Mouse (Mus musculus): ENCODE measurements around the gene Cmtm8. TPM values are rescaled to one million over a fixed set of nuclear protein-coding genes. Genes with fewer than 3 reads are reported as not detected.

Cmtm8 gene
- polyA plus RNA-seq, 1 experiment from 2014 or later: 24.8 TPM

DNA sequence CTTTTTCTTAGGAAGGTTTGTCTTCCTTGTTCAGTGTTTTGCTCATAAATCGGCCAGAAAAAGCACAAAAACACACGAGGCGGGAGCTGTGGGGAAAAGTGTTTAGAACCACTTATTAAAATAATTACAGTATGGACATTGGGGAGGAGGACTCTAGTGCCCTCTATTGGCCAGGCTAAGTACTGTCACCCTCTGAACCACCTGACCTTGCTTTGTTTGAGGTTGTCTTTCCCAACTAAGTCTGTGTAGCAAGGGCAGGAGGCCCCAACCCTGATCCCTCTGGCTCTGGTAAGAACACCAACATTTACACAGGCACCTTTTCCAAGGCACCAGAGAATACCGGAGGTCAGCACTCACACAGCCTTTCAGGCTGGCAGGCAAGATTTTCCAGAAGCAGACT is 28.6 kb downstream of the Cmtm8 start:
- no peak overlapping the region for H3K27ac ChIP-seq (ENCODE audit: low read depth, low read length)
- no peak overlapping the region for H3K9ac ChIP-seq (ENCODE audit: low read depth, low read length)
- H3K4me3 ChIP-seq (ENCODE audit: low read depth, low read length): no peak overlapping the region
- peaks cover 10% of the 10 kb centered on the region; the same call in 1 of the 2 replicates for H3K4me1 ChIP-seq (replicated peaks; ENCODE audit: control insufficient read depth, insufficient read depth, low read length)
- WGBS: 48% methylated on average over 4 of the region's 4 CpGs
- no peaks in the 10 kb centered on the region for H3K9me3 ChIP-seq (ENCODE audit: control insufficient read depth, low read length)
- no peak for DNase-seq (ENCODE audit: low spot score)
- H3K36me3 ChIP-seq (ENCODE audit: control insufficient read depth, insufficient read depth, low read length): no peaks in the 10 kb centered on the region
- no peaks in the 10 kb centered on the region for H3K27me3 ChIP-seq (replicated peaks; ENCODE audit: control insufficient read depth, insufficient read depth, low read length)
- peak; percentile 26; the same call in 1 of the 2 replicates for ATAC-seq (replicated peaks; ENCODE audit: low FRiP score)
- H3K4me2 ChIP-seq: no peak overlapping the region

DNA sequence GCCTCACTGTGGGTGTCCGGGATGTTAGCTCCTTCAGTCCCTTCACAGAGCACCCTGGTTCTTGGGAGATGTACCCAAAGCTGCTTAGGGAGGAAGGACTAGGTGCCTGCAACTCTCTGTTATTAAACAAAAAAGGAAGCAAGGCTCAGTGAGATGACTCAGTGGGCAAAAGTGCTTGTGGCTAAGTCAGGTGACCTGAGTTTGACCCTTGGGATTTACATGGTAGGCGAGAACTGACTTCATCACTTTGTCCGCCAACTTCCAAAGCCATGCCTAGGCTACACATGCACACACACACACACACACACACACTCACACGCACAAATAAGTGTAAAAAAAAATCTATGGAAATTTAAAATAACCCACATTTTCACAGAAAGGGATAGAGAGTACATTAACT is 32.0 kb downstream of the Cmtm8 start:
- 84% methylated on average over 4 of the region's 4 CpGs for WGBS
- no peak for DNase-seq (ENCODE audit: low spot score)
- no peaks in the 10 kb centered on the region for H3K36me3 ChIP-seq (ENCODE audit: control insufficient read depth, insufficient read depth, low read length)
- H3K4me1 ChIP-seq (replicated peaks; ENCODE audit: control insufficient read depth, insufficient read depth, low read length): peaks cover 13% of the 10 kb centered on the region
- no peaks in the 10 kb centered on the region for H3K27me3 ChIP-seq (replicated peaks; ENCODE audit: control insufficient read depth, insufficient read depth, low read length)
- H3K4me2 ChIP-seq: no peak overlapping the region
- no peak overlapping the region for H3K4me3 ChIP-seq (ENCODE audit: low read depth, low read length)
- H3K9ac ChIP-seq (ENCODE audit: low read depth, low read length): no peak overlapping the region
- H3K9me3 ChIP-seq (ENCODE audit: control insufficient read depth, low read length): no peaks in the 10 kb centered on the region
- no peak for ATAC-seq (replicated peaks; ENCODE audit: low FRiP score)
- H3K27ac ChIP-seq (ENCODE audit: low read depth, low read length): no peak overlapping the region

DNA sequence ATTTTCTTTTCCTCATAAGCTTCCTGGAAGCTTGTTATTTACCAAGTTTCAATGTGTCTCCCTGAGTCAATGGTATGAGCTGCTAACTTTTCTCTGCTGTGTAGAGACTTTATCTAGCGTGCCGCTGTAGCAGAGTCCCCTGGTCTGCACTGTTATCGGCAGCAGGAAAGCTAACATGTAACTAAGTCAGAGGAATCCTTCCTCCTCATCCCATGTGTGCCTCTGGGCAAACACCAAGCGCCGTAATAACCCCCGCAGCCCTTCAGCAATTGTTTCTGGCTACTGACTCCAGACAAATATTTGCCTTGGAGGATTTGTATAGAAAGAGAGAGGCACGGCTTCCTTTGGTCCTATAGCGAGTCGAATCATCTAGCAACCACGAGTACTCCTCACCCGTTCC is 33.1 kb downstream of the Cmtm8 start:
- peaks cover 13% of the 10 kb centered on the region for H3K4me1 ChIP-seq (replicated peaks; ENCODE audit: control insufficient read depth, insufficient read depth, low read length)
- 41% methylated on average over 11 of the region's 11 CpGs for WGBS
- H3K27me3 ChIP-seq (replicated peaks; ENCODE audit: control insufficient read depth, insufficient read depth, low read length): no peaks in the 10 kb centered on the region
- DNase-seq (ENCODE audit: low spot score): no peak
- no peak overlapping the region; the same call in 1 of the 2 replicates for H3K9ac ChIP-seq (ENCODE audit: low read depth, low read length)
- peak; percentile 70; the same call in 1 of the 2 replicates for ATAC-seq (replicated peaks; ENCODE audit: low FRiP score)
- H3K27ac ChIP-seq (ENCODE audit: low read depth, low read length): no peak overlapping the region
- H3K36me3 ChIP-seq (ENCODE audit: control insufficient read depth, insufficient read depth, low read length): no peaks in the 10 kb centered on the region
- no peak overlapping the region; the same call in 1 of the 2 replicates for H3K4me3 ChIP-seq (ENCODE audit: low read depth, low read length)
- no peaks in the 10 kb centered on the region for H3K9me3 ChIP-seq (ENCODE audit: control insufficient read depth, low read length)
- H3K4me2 ChIP-seq: peak overlapping the region; percentile 48

DNA sequence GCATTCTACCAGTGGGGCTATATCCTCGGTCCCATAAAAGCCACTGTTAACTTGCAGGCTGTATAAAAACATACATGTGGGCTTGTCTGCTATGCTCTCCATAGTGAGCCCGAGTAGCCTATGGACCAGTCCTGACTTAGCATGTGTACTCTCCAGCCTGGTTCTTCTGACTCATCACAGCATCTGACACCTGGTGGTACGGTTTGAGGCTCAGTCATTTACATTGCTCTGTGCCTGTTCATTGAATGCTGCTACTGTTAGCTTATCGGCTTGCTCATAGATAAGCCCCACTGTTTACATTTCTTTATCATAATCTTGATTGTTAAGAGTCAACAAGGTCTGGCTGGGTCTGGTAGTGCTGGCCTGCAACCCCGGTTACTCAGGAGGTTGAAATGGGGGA is 35.3 kb downstream of the Cmtm8 start:
- WGBS: 65% methylated on average over 5 of the region's 5 CpGs

DNA sequence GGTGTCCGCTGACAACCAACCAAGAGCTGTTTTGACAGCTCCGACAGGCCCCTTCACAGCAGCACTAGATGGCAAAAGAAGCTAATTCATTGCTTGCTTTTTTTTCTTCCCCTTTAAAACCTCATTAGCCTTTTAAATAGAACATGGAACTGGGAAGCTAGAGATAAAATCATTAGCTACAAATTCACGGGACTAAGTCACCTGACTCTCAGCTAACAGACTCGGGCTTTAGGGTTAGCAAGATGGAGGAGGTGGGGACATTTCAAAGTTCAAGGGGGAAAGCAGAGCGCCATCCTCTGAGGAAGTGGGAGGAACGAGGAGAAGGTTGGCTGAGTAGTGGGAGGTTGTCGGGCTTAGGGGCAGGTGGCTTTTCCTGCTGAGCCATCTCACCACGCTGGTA is 36.7 kb downstream of the Cmtm8 start:
- DNase-seq (ENCODE audit: low spot score) (no peak), ATAC-seq (replicated peaks; ENCODE audit: low FRiP score) (no peak)
- 47% methylated on average over 8 of the region's 8 CpGs for WGBS
- Histone ChIP-seq H3K36me3 (ENCODE audit: control insufficient read depth, insufficient read depth, low read length) (no peaks in the 10 kb centered on the region), H3K9me3 (ENCODE audit: control insufficient read depth, low read length) (no peaks in the 10 kb centered on the region), H3K9ac (ENCODE audit: low read depth, low read length) (no peak overlapping the region), H3K27me3 (replicated peaks; ENCODE audit: control insufficient read depth, insufficient read depth, low read length) (no peaks in the 10 kb centered on the region), H3K4me2 (no peak overlapping the region), H3K4me3 (ENCODE audit: low read depth, low read length) (no peak overlapping the region), H3K27ac (ENCODE audit: low read depth, low read length) (no peak overlapping the region), H3K4me1 (replicated peaks; ENCODE audit: control insufficient read depth, insufficient read depth, low read length) (peaks cover 13% of the 10 kb centered on the region)

More for the DNA sequence above, 35.3 kb downstream of the Cmtm8 start:
- Histone ChIP-seq H3K9ac (ENCODE audit: low read depth, low read length) (no peak overlapping the region), H3K4me2 (no peak overlapping the region), H3K4me3 (ENCODE audit: low read depth, low read length) (no peak overlapping the region), H3K4me1 (replicated peaks; ENCODE audit: control insufficient read depth, insufficient read depth, low read length) (peaks cover 13% of the 10 kb centered on the region), H3K27ac (ENCODE audit: low read depth, low read length) (no peak overlapping the region), H3K36me3 (ENCODE audit: control insufficient read depth, insufficient read depth, low read length) (no peaks in the 10 kb centered on the region), H3K27me3 (replicated peaks; ENCODE audit: control insufficient read depth, insufficient read depth, low read length) (no peaks in the 10 kb centered on the region), H3K9me3 (ENCODE audit: control insufficient read depth, low read length) (no peaks in the 10 kb centered on the region)
- ATAC-seq (replicated peaks; ENCODE audit: low FRiP score): no peak; the same call in 1 of the 2 replicates
- DNase-seq (ENCODE audit: low spot score): no peak

DNA sequence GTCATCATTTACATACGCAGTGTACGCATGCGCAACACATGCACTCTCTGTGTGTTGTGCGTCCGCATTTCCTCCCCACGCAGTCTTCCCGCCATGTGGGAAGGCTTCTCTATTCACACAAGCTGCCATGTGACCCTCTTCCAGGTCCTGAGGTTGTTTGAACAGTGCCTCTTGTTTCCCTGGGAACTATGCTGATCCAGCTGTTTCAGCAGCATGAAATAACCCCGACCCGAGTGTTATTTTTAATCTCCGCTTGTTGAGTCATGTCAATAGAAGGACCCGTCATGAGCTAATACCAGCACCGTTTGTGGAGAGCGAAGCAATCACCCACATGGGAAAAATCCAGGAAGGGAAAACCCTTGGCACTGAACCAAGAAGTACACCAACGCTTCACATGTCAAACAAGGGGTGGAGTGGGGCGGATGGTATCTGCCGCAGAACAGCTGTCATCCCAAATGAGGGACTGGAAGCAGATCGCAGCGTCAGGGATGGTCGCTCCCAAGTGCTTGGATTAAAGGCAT is 38.7 kb downstream of the Cmtm8 start:
- no peak overlapping the region for H3K9ac ChIP-seq (ENCODE audit: low read depth, low read length)
- DNase-seq (ENCODE audit: low spot score): no peak
- H3K36me3 ChIP-seq (ENCODE audit: control insufficient read depth, insufficient read depth, low read length): no peaks in the 10 kb centered on the region
- 79% methylated on average over 19 of the region's 19 CpGs for WGBS
- no peak for ATAC-seq (replicated peaks; ENCODE audit: low FRiP score)
- H3K4me3 ChIP-seq (ENCODE audit: low read depth, low read length): no peak overlapping the region
- H3K27ac ChIP-seq (ENCODE audit: low read depth, low read length): no peak overlapping the region
- no peaks in the 10 kb centered on the region for H3K27me3 ChIP-seq (replicated peaks; ENCODE audit: control insufficient read depth, insufficient read depth, low read length)
- no peak overlapping the region for H3K4me2 ChIP-seq
- H3K9me3 ChIP-seq (ENCODE audit: control insufficient read depth, low read length): no peaks in the 10 kb centered on the region
- H3K4me1 ChIP-seq (replicated peaks; ENCODE audit: control insufficient read depth, insufficient read depth, low read length): peaks cover 3% of the 10 kb centered on the region; the same call in 1 of the 2 replicates

DNA sequence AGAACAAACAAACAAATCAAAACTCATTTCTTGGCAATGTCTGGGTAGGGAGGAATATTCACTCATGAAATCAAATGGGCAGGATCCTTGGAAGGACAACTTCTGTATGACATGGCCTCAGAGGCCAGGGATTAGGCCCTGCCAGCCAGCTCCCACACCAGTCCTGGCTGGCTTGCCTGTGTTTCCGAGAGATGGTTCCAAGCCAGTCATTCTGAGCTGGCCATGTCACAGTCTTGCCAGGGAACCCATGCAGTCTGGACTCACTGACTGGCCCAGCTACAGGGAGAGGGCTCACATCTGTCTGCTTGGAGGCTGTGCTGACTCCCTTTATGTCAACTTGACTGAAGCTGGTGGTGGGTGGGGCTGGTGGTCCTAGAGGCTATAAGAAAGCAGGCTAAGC is 41.8 kb downstream of the Cmtm8 start:
- no peak overlapping the region for H3K4me3 ChIP-seq (ENCODE audit: low read depth, low read length)
- 87% methylated on average over 1 of the region's 1 CpGs for WGBS

DNA sequence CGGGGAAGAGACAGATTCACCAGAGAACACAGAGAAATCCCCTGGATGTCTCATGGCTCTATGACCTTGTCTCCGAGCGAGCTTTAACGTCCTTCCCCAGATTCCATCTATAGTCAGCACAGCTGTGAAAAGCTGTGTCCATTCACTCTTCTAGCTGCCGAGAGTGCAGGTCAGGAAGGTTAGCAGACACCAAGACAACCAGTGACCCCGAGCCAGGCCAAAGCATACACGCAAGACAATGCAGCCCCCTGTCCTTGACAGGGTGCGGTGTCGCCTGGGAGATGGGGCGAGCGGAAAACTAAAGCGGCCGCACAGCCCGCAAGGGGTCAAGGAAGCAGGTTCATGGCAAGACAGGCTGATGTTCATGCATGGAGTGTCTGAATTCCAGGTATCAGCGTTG is 42.7 kb downstream of the Cmtm8 start:
- no peak overlapping the region for H3K4me3 ChIP-seq (ENCODE audit: low read depth, low read length)
- 70% methylated on average over 15 of the region's 15 CpGs for WGBS
- no peaks in the 10 kb centered on the region for H3K27me3 ChIP-seq (replicated peaks; ENCODE audit: control insufficient read depth, insufficient read depth, low read length)
- H3K9me3 ChIP-seq (ENCODE audit: control insufficient read depth, low read length): no peaks in the 10 kb centered on the region
- no peaks in the 10 kb centered on the region for H3K4me1 ChIP-seq (replicated peaks; ENCODE audit: control insufficient read depth, insufficient read depth, low read length)
- H3K4me2 ChIP-seq: no peak overlapping the region
- no peak overlapping the region for H3K9ac ChIP-seq (ENCODE audit: low read depth, low read length)
- no peak overlapping the region for H3K27ac ChIP-seq (ENCODE audit: low read depth, low read length)
- no peaks in the 10 kb centered on the region for H3K36me3 ChIP-seq (ENCODE audit: control insufficient read depth, insufficient read depth, low read length)
- ATAC-seq (replicated peaks; ENCODE audit: low FRiP score) (no peak), DNase-seq (ENCODE audit: low spot score) (no peak)

More for the DNA sequence above, 41.8 kb downstream of the Cmtm8 start:
- Histone ChIP-seq H3K27ac (ENCODE audit: low read depth, low read length) (no peak overlapping the region), H3K9ac (ENCODE audit: low read depth, low read length) (no peak overlapping the region), H3K4me2 (no peak overlapping the region), H3K27me3 (replicated peaks; ENCODE audit: control insufficient read depth, insufficient read depth, low read length) (no peaks in the 10 kb centered on the region), H3K4me1 (replicated peaks; ENCODE audit: control insufficient read depth, insufficient read depth, low read length) (no peaks in the 10 kb centered on the region; the same call in 1 of the 2 replicates), H3K9me3 (ENCODE audit: control insufficient read depth, low read length) (no peaks in the 10 kb centered on the region), H3K36me3 (ENCODE audit: control insufficient read depth, insufficient read depth, low read length) (no peaks in the 10 kb centered on the region)
- ATAC-seq (replicated peaks; ENCODE audit: low FRiP score): no peak
- DNase-seq (ENCODE audit: low spot score): no peak

DNA sequence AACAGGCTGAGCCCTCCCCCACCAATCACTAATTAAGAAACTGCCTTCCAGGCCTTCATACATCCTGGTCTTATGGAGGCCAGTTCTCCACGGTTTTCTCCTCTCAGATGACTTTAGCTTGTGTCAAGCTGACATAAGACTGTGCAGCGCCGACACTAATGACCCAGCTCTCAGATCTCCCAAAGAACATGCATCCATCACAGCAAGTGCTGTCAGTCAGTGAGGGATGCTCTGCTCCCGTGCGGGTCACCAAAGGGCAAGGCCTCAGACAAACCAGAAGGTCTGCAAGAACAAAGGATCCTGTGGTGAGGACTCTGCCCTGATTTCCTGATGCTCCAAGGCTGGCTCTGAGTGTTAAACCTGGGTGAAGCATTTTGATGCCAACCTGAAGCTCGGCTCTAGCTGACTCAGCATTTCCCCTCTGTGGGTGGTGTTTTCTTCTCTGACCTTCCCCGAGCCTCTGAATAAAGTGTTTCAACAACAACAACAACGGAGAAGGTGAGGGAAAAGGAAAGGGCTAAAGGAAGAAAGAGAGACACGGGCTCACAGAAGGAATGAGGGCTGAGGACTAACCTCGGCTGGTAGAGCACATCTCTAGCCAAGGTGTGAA is 44.4 kb downstream of the Cmtm8 start:
- Histone ChIP-seq H3K27ac (ENCODE audit: low read depth, low read length) (no peak overlapping the region), H3K27me3 (replicated peaks; ENCODE audit: control insufficient read depth, insufficient read depth, low read length) (no peaks in the 10 kb centered on the region), H3K9ac (ENCODE audit: low read depth, low read length) (no peak overlapping the region), H3K9me3 (ENCODE audit: control insufficient read depth, low read length) (no peaks in the 10 kb centered on the region), H3K4me3 (ENCODE audit: low read depth, low read length) (no peak overlapping the region), H3K4me2 (no peak overlapping the region), H3K4me1 (replicated peaks; ENCODE audit: control insufficient read depth, insufficient read depth, low read length) (no peaks in the 10 kb centered on the region), H3K36me3 (ENCODE audit: control insufficient read depth, insufficient read depth, low read length) (no peaks in the 10 kb centered on the region)
- no peak for ATAC-seq (replicated peaks; ENCODE audit: low FRiP score)
- no peak for DNase-seq (ENCODE audit: low spot score)
- 50% methylated on average over 10 of the region's 10 CpGs for WGBS
